Mouse (Mus musculus) embryo, embryonic 9.5 days (tissue): ENCODE measurements at regions not wholly inside any gene's neighbourhood (a gene's known extent, or its start where the extent isn't known, plus 50 kb on each side); places are given as distances from the start of the nearest gene placed in this dataset.
A peak's percentile ranks its signal among the peaks of the same experiment; 100 is the strongest.

Source experiments
- DNase-seq: peaks from one replicate; pipeline ENCODE4 v3.0.0-alpha.2; 2017; ENCODE audit errors: extremely low spot score

- DNase-seq: no peak
These were observed 170.4 kb downstream of the Rnf144a start for GRCm38 (mm10) chr12:26244701-26245100.

- DNase-seq: no peak
These were observed 187.5 kb downstream of the Rnf144a start for GRCm38 (mm10) chr12:26227557-26228020.

GRCm38 (mm10) chr12:26226363-26226762 is 188.7 kb downstream of the Rnf144a start:
- peak; percentile 19 for DNase-seq

- no peak for DNase-seq
These were observed 202.6 kb downstream of the Rnf144a start for GRCm38 (mm10) chr12:26212447-26212846.

GRCm38 (mm10) chr12:26211423-26211822 is 203.6 kb downstream of the Rnf144a start:
- DNase-seq: no peak

- no peak for DNase-seq
These were observed 208.3 kb downstream of the Rnf144a start for GRCm38 (mm10) chr12:26206751-26207150.

- no peak for DNase-seq
These were observed 209.0 kb downstream of the Rnf144a start for GRCm38 (mm10) chr12:26206036-26206435.

- no peak for DNase-seq
These were observed 223.0 kb downstream of the Rnf144a start for GRCm38 (mm10) chr12:26191982-26192576.

- DNase-seq: no peak
These were observed 223.6 kb downstream of the Rnf144a start for GRCm38 (mm10) chr12:26191268-26191981.

GRCm38 (mm10) chr12:26188996-26189395 is 226.1 kb downstream of the Rnf144a start:
- DNase-seq: no peak

GRCm38 (mm10) chr12:26187091-26187862 is 227.8 kb downstream of the Rnf144a start:
- DNase-seq: no peak

GRCm38 (mm10) chr12:26184701-26185460 is 230.2 kb downstream of the Rnf144a start:
- DNase-seq: no peak

- no peak for DNase-seq
These were observed 232.0 kb downstream of the Rnf144a start for GRCm38 (mm10) chr12:26183021-26183420.

- DNase-seq: no peak
These were observed 234.2 kb downstream of the Rnf144a start for GRCm38 (mm10) chr12:26180846-26181245.

- no peak for DNase-seq
These were observed 238.8 kb downstream of the Rnf144a start for GRCm38 (mm10) chr12:26176231-26176662.

- no peak for DNase-seq
These were observed 251.6 kb downstream of the Rnf144a start for GRCm38 (mm10) chr12:26163416-26163815.

- DNase-seq: no peak
These were observed 254.0 kb downstream of the Rnf144a start for GRCm38 (mm10) chr12:26160861-26161615.

- DNase-seq: no peak
These were observed 262.1 kb downstream of the Rnf144a start for GRCm38 (mm10) chr12:26152992-26153391.

GRCm38 (mm10) chr12:26146336-26146735 is 268.7 kb downstream of the Rnf144a start:
- no peak for DNase-seq

- no peak for DNase-seq
These were observed 269.9 kb downstream of the Rnf144a start for GRCm38 (mm10) chr12:26145085-26145714.

- DNase-seq: no peak
These were observed 270.4 kb downstream of the Rnf144a start for GRCm38 (mm10) chr12:26144616-26145015.
